Mouse (Mus musculus): ENCODE data around the gene Odf3b. TPM values are rescaled to one million over a fixed set of nuclear protein-coding genes. Genes with fewer than 3 reads are reported as not detected.

Gene Odf3b
- polyA plus RNA-seq, 1 experiment from 2014 or later: 0.83 TPM

- Histone ChIP-seq H3K4me3 (replicated peaks) (peak within 1 kb of the TSS; percentile 69), H3K9ac (peak within 1 kb of the TSS; percentile 79), H3K9me3 (replicated peaks) (no peaks in the 10 kb centered on the region), H3K27me3 (peaks cover 31% of the 10 kb centered on the region), H3K27ac (peak within 1 kb of the TSS; percentile 97), H3K36me3 (peaks cover 40% of the 10 kb centered on the region), H3K4me1 (peaks cover 42% of the 10 kb centered on the region), H3K4me2 (peak within 1 kb of the TSS; percentile 95)
- ATAC-seq (replicated peaks; ENCODE audit: low FRiP score): peak; percentile 80
- under 1% methylated on average over 42 of the region's 42 CpGs for WGBS
Observed at GRCm38 (mm10) chr15:89373762-89374248, 5.3 kb downstream of the Odf3b start, which contains the start of gene Sco2. Gene Sco2, minus strand, starts transcription at chr15:89373846.

GRCm38 (mm10) chr15:89373027-89373761, 5.9 kb downstream of the Odf3b start:
- peak overlapping the region; percentile 95 for H3K4me2 ChIP-seq
- H3K9me3 ChIP-seq (replicated peaks): no peaks in the 10 kb centered on the region
- H3K36me3 ChIP-seq: peaks cover 46% of the 10 kb centered on the region
- under 1% methylated on average over 35 of the region's 35 CpGs for WGBS
- peak overlapping the region; percentile 97 for H3K27ac ChIP-seq
- peak; percentile 87 for ATAC-seq (replicated peaks; ENCODE audit: low FRiP score)
- H3K9ac ChIP-seq: peak overlapping the region; percentile 79
- peak overlapping the region; percentile 69 for H3K4me3 ChIP-seq (replicated peaks)
- peaks cover 36% of the 10 kb centered on the region for H3K4me1 ChIP-seq
- H3K27me3 ChIP-seq: peaks cover 25% of the 10 kb centered on the region

- 79% methylated on average over 7 of the region's 7 CpGs for WGBS
- H3K9ac ChIP-seq: peak overlapping the region; percentile 79; the same call in 1 of the 2 replicates
- H3K36me3 ChIP-seq: peaks cover 53% of the 10 kb centered on the region
- peak overlapping the region; percentile 95 for H3K4me2 ChIP-seq
- H3K4me1 ChIP-seq: peaks cover 30% of the 10 kb centered on the region
- no peak for ATAC-seq (replicated peaks; ENCODE audit: low FRiP score)
- H3K27me3 ChIP-seq: peaks cover 19% of the 10 kb centered on the region
- H3K9me3 ChIP-seq (replicated peaks): no peaks in the 10 kb centered on the region
- H3K27ac ChIP-seq: peak overlapping the region; percentile 97; the same call in 1 of the 2 replicates
- H3K4me3 ChIP-seq (replicated peaks): peak overlapping the region; percentile 69
Observed at GRCm38 (mm10) chr15:89372536-89372935, 6.5 kb downstream of the Odf3b start.

- H3K27ac ChIP-seq: no peak overlapping the region
- peaks cover 57% of the 10 kb centered on the region for H3K36me3 ChIP-seq
- no peaks in the 10 kb centered on the region for H3K9me3 ChIP-seq (replicated peaks)
- peaks cover 26% of the 10 kb centered on the region for H3K4me1 ChIP-seq
- no peak for ATAC-seq (replicated peaks; ENCODE audit: low FRiP score)
- no peak overlapping the region for H3K9ac ChIP-seq
- H3K27me3 ChIP-seq: peaks cover 14% of the 10 kb centered on the region
- 89% methylated on average over 13 of the region's 13 CpGs for WGBS
- no peak overlapping the region; the same call in 1 of the 2 replicates for H3K4me2 ChIP-seq
- H3K4me3 ChIP-seq (replicated peaks): no peak overlapping the region
Observed at GRCm38 (mm10) chr15:89372068-89372467, 7.0 kb downstream of the Odf3b start.

- Histone ChIP-seq H3K27me3 (no peaks in the 10 kb centered on the region), H3K4me2 (no peak overlapping the region), H3K4me3 (replicated peaks) (no peak overlapping the region), H3K36me3 (peaks cover 100% of the 10 kb centered on the region), H3K27ac (no peak overlapping the region), H3K9me3 (replicated peaks) (no peaks in the 10 kb centered on the region), H3K4me1 (no peaks in the 10 kb centered on the region), H3K9ac (no peak overlapping the region)
- no peak for ATAC-seq (replicated peaks; ENCODE audit: low FRiP score)
- 92% methylated on average over 4 of the region's 4 CpGs for WGBS
Observed at GRCm38 (mm10) chr15:89365141-89365551, 13.9 kb downstream of the Odf3b start.

GRCm38 (mm10) chr15:89363051-89363450, 16.0 kb downstream of the Odf3b start:
- Histone ChIP-seq H3K27ac (no peak overlapping the region), H3K4me2 (no peak overlapping the region), H3K36me3 (peaks cover 91% of the 10 kb centered on the region), H3K4me3 (replicated peaks) (no peak overlapping the region), H3K27me3 (no peaks in the 10 kb centered on the region), H3K9me3 (replicated peaks) (no peaks in the 10 kb centered on the region), H3K4me1 (peaks cover 3% of the 10 kb centered on the region; the same call in 1 of the 2 replicates), H3K9ac (no peak overlapping the region)
- no peak for ATAC-seq (replicated peaks; ENCODE audit: low FRiP score)
- WGBS: 90% methylated on average over 7 of the region's 7 CpGs

- Histone ChIP-seq H3K4me3 (replicated peaks) (no peak overlapping the region), H3K4me2 (no peak overlapping the region), H3K27ac (no peak overlapping the region), H3K27me3 (no peaks in the 10 kb centered on the region), H3K9ac (no peak overlapping the region), H3K36me3 (peaks cover 54% of the 10 kb centered on the region), H3K9me3 (replicated peaks) (no peaks in the 10 kb centered on the region), H3K4me1 (peaks cover 27% of the 10 kb centered on the region)
- WGBS: 80% methylated on average over 3 of the region's 3 CpGs
- ATAC-seq (replicated peaks; ENCODE audit: low FRiP score): no peak
Observed at GRCm38 (mm10) chr15:89358784-89359183, 20.3 kb downstream of the Odf3b start.

- Histone ChIP-seq H3K4me2 (peak overlapping the region; percentile 69), H3K9me3 (replicated peaks) (no peaks in the 10 kb centered on the region), H3K27ac (peak overlapping the region; percentile 92), H3K27me3 (no peaks in the 10 kb centered on the region), H3K4me3 (replicated peaks) (peak overlapping the region; percentile 86), H3K4me1 (peaks cover 30% of the 10 kb centered on the region), H3K9ac (peak overlapping the region; percentile 78), H3K36me3 (peaks cover 54% of the 10 kb centered on the region)
- ATAC-seq (replicated peaks; ENCODE audit: low FRiP score): peak; percentile 83
- WGBS: under 1% methylated on average over 15 of the region's 15 CpGs
Observed at GRCm38 (mm10) chr15:89356372-89356771, 22.7 kb downstream of the Odf3b start.

- Histone ChIP-seq H3K9me3 (replicated peaks) (no peaks in the 10 kb centered on the region), H3K27ac (peak within 1 kb of the TSS; percentile 92), H3K4me3 (replicated peaks) (peak within 1 kb of the TSS; percentile 86), H3K9ac (peak within 1 kb of the TSS; percentile 78), H3K4me2 (peak within 1 kb of the TSS; percentile 69), H3K27me3 (no peaks in the 10 kb centered on the region), H3K36me3 (peaks cover 54% of the 10 kb centered on the region), H3K4me1 (peaks cover 30% of the 10 kb centered on the region)
- ATAC-seq (replicated peaks; ENCODE audit: low FRiP score): peak; percentile 89
- under 1% methylated on average over 64 of the region's 64 CpGs for WGBS
Observed at GRCm38 (mm10) chr15:89355241-89356187, 23.6 kb downstream of the Odf3b start, which contains the start of the genes Lmf2 and Ncaph2. Gene Lmf2, minus strand, starts transcription at chr15:89355659. Gene Ncaph2, plus strand, starts transcription at chr15:89355719.

- Histone ChIP-seq H3K27ac (0 out of 2 replicates have a peak overlapping the region, but pooled peaks have one; percentile 92), H3K4me2 (peak overlapping the region; percentile 69), H3K27me3 (no peaks in the 10 kb centered on the region), H3K9ac (peak overlapping the region; percentile 78), H3K36me3 (peaks cover 52% of the 10 kb centered on the region), H3K4me3 (replicated peaks) (peak overlapping the region; percentile 86), H3K9me3 (replicated peaks) (no peaks in the 10 kb centered on the region), H3K4me1 (peaks cover 30% of the 10 kb centered on the region)
- WGBS: 66% methylated on average over 7 of the region's 7 CpGs
- ATAC-seq (replicated peaks; ENCODE audit: low FRiP score): no peak
Observed at GRCm38 (mm10) chr15:89354455-89354854, 24.6 kb downstream of the Odf3b start.

GRCm38 (mm10) chr15:89353837-89354236, 25.2 kb downstream of the Odf3b start:
- WGBS: 96% methylated on average over 16 of the region's 16 CpGs
- H3K4me3 ChIP-seq (replicated peaks): peak overlapping the region; percentile 86; the same call in 1 of the 2 replicates
- ATAC-seq (replicated peaks; ENCODE audit: low FRiP score): no peak
- peak overlapping the region; percentile 69; the same call in 1 of the 2 replicates for H3K4me2 ChIP-seq
- H3K4me1 ChIP-seq: peaks cover 30% of the 10 kb centered on the region
- no peak overlapping the region; the same call in 1 of the 2 replicates for H3K9ac ChIP-seq
- H3K9me3 ChIP-seq (replicated peaks): no peaks in the 10 kb centered on the region
- no peak overlapping the region for H3K27ac ChIP-seq
- H3K36me3 ChIP-seq: peaks cover 51% of the 10 kb centered on the region
- H3K27me3 ChIP-seq: no peaks in the 10 kb centered on the region
